Mouse (Mus musculus) lung, adult 2 months (tissue): Measurements from ENCODE around the gene Gm4858.

Experiments used
- CTCF ChIP-seq: fragments of 200-500 bp; IDR thresholded peaks from 2 replicates; pipeline ENCODE4 v1.5.1; 2011; ENCODE audit warnings: mild to moderate bottlenecking, low read length, control low read depth; ENCODE audit not compliant: insufficient read depth
- POLR2A ChIP-seq: fragments of 200-500 bp; IDR thresholded peaks from 2 replicates; pipeline ENCODE4 v1.6.1; 2011; ENCODE audit warnings: low read depth, mild to moderate bottlenecking, control low read depth, low read length, borderline replicate concordance; ENCODE audit errors: extremely low read depth

DNA sequence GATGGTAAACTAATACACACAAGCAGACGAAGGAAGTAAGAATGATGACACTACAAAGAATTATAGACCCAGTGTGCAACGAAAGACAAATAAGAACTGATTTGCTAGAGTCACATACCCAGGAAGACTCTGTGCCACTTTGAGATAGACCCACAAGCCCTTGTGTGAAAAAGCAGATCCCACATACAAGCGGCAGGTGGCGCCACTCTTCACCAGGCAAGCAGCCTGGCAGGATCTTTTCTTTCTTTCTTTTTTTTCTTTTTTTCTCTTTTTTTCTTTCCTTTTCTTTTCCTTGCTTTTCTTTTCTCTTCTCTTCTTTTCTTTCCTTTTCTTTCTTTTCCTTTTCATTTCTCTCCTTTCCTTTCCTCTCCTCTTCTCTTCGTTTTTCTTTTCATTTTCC lies 43.0 kb downstream of the Gm4858 start:
- no peak for TF ChIP-seq POLR2A
- TF ChIP-seq CTCF: peak; percentile 49
